Mouse (Mus musculus) hindbrain, embryonic 11.5 days (tissue): ENCODE results near the gene Trir. TPM values are rescaled to one million over a fixed set of nuclear protein-coding genes. Genes with fewer than 3 reads are reported as not detected.

ENCODE experiments used
- ATAC-seq: fragments of 200-750 bp; cut with Nextera tagmentation; 2 replicates; pipeline ENCODE4 v1.8.0; 2017; ENCODE audit warnings: mild to moderate bottlenecking, moderate TSS enrichment, moderate library complexity; ENCODE audit not compliant: low FRiP score
- DNase-seq: peaks from one replicate; pipeline ENCODE4 v3.0.0-alpha.2; 2015; ENCODE audit warnings: low spot score
- H3K27ac ChIP-seq: fragments of 300-500 bp; sonication (generic); 2 replicates; pipeline ENCODE4 v1.5.1; 2014; ENCODE audit warnings: mild to moderate bottlenecking, low read depth, low read length
- H3K27me3 ChIP-seq: fragments of 300-500 bp; sonication (generic); 2 replicates; pipeline ENCODE4 v1.6.1; 2014; ENCODE audit warnings: mild to moderate bottlenecking, low read length, moderate library complexity, mixed read lengths; ENCODE audit not compliant: control insufficient read depth, insufficient read depth
- H3K36me3 ChIP-seq: fragments of 300-500 bp; sonication (generic); 2 replicates; pipeline ENCODE4 v1.6.1; 2014; ENCODE audit warnings: mild to moderate bottlenecking, low read length, moderate library complexity, mixed read lengths; ENCODE audit not compliant: control insufficient read depth, insufficient read depth
- H3K4me1 ChIP-seq: fragments of 300-500 bp; sonication (generic); replicated peaks from 2 replicates; pipeline ENCODE4 v1.6.1; 2014; ENCODE audit warnings: low read length, mixed read lengths; ENCODE audit not compliant: control insufficient read depth, insufficient read depth
- H3K4me2 ChIP-seq: fragments of 300-500 bp; sonication (generic); replicated peaks from 2 replicates; pipeline ENCODE4 v1.6.1; 2014; ENCODE audit warnings: mild to moderate bottlenecking, low read depth, low read length
- H3K4me3 ChIP-seq: fragments of 300-500 bp; sonication (generic); 2 replicates; pipeline ENCODE4 v1.5.1; 2014; ENCODE audit warnings: low read depth, low read length
- H3K9ac ChIP-seq: fragments of 300-500 bp; sonication (generic); 2 replicates; pipeline ENCODE4 v1.6.1; 2014; ENCODE audit warnings: low read depth, low read length
- H3K9me3 ChIP-seq: fragments of 300-500 bp; sonication (generic); 2 replicates; pipeline ENCODE4 v1.6.1; 2016; ENCODE audit warnings: low read length; ENCODE audit not compliant: control insufficient read depth
- WGBS: fragments of 180-500 bp; shearing (Covaris S2); extraction: QIAGEN DNeasy Blood & Tissue Kit; methylation state at CpG from one replicate; pipeline ENCODE4 v1.1.7; 2014; 5-methylcytosine and 5-hydroxymethylcytosine counted together
- polyA plus RNA-seq: library from polyadenylated mRNA; unstranded; fragments of >200 nt; fragmentation: Nextera tagmentation; extraction: Ambion mirVana; gene quantifications from 2 replicates; pipeline ENCODE4 v1.2.1, GENCODE M21; 2014

Gene Trir
- polyA plus RNA-seq, 1 experiment from 2014 or later: 186 TPM

- ATAC-seq (no peak), DNase-seq (no peak)
- Histone ChIP-seq H3K27me3 (no peaks in the 10 kb centered on the region), H3K4me1 (peaks cover 10% of the 10 kb centered on the region), H3K27ac (no peak overlapping the region), H3K4me3 (no peak overlapping the region), H3K9ac (no peak overlapping the region), H3K4me2 (peak overlapping the region; percentile 60; the same call in 1 of the 2 replicates), H3K36me3 (0 out of 2 replicates have a peak, but pooled peaks cover 5% of the 10 kb centered on the region), H3K9me3 (no peaks in the 10 kb centered on the region)
- WGBS: 90% methylated on average over 14 of the region's 14 CpGs
Measured at GRCm38 (mm10) chr8:85029271-85029670, 2.6 kb downstream of the Trir start.

GRCm38 (mm10) chr8:85032622-85033311 lies 6.1 kb downstream of the Trir start:
- DNase-seq (no peak), ATAC-seq (no peak)
- no peak overlapping the region for H3K27ac ChIP-seq
- H3K9ac ChIP-seq: no peak overlapping the region
- 87% methylated on average over 4 of the region's 4 CpGs for WGBS
- no peaks in the 10 kb centered on the region for H3K9me3 ChIP-seq
- H3K36me3 ChIP-seq: 0 out of 2 replicates have a peak, but pooled peaks cover 5% of the 10 kb centered on the region
- no peak overlapping the region for H3K4me2 ChIP-seq
- no peak overlapping the region for H3K4me3 ChIP-seq
- H3K27me3 ChIP-seq: no peaks in the 10 kb centered on the region
- H3K4me1 ChIP-seq: peaks cover 12% of the 10 kb centered on the region

- no peaks in the 10 kb centered on the region for H3K27me3 ChIP-seq
- 60% methylated on average over 1 of the region's 1 CpGs for WGBS
- no peak for DNase-seq
- H3K9me3 ChIP-seq: no peaks in the 10 kb centered on the region
- no peak overlapping the region for H3K9ac ChIP-seq
- no peak overlapping the region for H3K4me2 ChIP-seq
- H3K4me3 ChIP-seq: no peak overlapping the region
- no peak overlapping the region for H3K27ac ChIP-seq
- peaks cover 8% of the 10 kb centered on the region; the same call in 1 of the 2 replicates for H3K4me1 ChIP-seq
- 0 out of 2 replicates have a peak, but pooled peaks cover 5% of the 10 kb centered on the region for H3K36me3 ChIP-seq
- no peak for ATAC-seq
Measured at GRCm38 (mm10) chr8:85033867-85034266, 7.2 kb downstream of the Trir start.

DNA sequence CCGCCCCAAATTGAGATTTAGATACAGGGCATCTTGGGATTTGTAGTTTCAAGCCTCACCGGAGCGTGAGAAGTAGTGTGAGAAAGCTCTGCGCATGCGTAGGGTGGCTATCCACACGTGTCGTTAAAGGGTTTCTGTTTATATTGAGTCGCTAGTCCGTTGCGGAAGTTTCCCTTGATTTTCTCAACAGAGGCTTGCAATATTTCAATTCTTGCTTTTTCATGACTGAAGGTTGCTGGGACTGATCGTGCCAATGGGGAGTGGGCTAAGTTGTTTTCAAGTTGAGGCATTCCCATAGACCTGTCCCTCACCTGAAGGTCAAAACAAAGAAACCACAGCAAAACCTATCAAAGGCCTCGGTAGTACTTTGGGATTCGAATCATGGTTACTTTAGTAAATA lies 8.1 kb downstream of the Trir start:
- DNase-seq (peak; percentile 80), ATAC-seq (no peak)
- Histone ChIP-seq H3K27ac (no peak overlapping the region), H3K36me3 (0 out of 2 replicates have a peak, but pooled peaks cover 2% of the 10 kb centered on the region), H3K4me1 (peaks cover 6% of the 10 kb centered on the region; the same call in 1 of the 2 replicates), H3K9me3 (no peaks in the 10 kb centered on the region), H3K9ac (no peak overlapping the region), H3K4me2 (peak overlapping the region; percentile 89), H3K4me3 (peak overlapping the region; percentile 79; the same call in 1 of the 2 replicates), H3K27me3 (no peaks in the 10 kb centered on the region)
- WGBS: 4% methylated on average over 13 of the region's 13 CpGs

DNA sequence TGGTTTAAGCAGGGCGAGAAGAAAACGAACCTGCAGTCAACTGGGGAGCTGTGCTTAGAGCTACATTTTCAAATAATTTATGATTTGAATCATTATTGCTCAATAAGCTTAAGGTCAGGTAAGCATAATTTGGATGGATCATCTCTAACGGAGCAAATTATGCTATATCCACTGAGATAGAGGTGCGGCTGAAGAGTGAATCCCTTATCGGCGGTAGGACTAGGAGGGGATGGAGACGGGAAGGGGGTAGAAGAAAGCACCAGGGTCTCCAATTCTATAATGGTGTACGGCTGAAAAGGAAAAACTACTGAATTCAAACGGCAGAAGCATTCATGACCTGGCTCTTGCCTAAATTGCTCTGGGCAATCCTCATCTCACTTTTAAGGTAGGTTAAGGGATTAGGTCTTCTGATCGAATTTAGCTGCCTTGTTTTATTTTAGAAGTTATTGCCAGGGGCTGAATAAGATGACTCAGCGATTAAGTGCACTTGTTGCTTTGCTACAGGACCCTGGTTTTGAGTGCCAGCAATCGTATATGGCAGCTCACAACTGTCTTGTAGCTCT lies 8.6 kb downstream of the Trir start:
- no peaks in the 10 kb centered on the region for H3K9me3 ChIP-seq
- no peaks in the 10 kb centered on the region for H3K27me3 ChIP-seq
- H3K4me3 ChIP-seq: peak overlapping the region; percentile 79
- peaks cover 6% of the 10 kb centered on the region; the same call in 1 of the 2 replicates for H3K4me1 ChIP-seq
- WGBS: 8% methylated on average over 12 of the region's 12 CpGs
- ATAC-seq (no peak), DNase-seq (no peak)
- H3K27ac ChIP-seq: no peak overlapping the region
- H3K36me3 ChIP-seq: 0 out of 2 replicates have a peak, but pooled peaks cover 2% of the 10 kb centered on the region
- peak overlapping the region; percentile 74 for H3K9ac ChIP-seq
- H3K4me2 ChIP-seq: peak overlapping the region; percentile 89

- H3K4me1 ChIP-seq: peaks cover 6% of the 10 kb centered on the region; the same call in 1 of the 2 replicates
- no peaks in the 10 kb centered on the region for H3K9me3 ChIP-seq
- peak overlapping the region; percentile 79 for H3K4me3 ChIP-seq
- DNase-seq (peak; percentile 36), ATAC-seq (peak; percentile 4)
- peak overlapping the region; percentile 89 for H3K4me2 ChIP-seq
- peak overlapping the region; percentile 74 for H3K9ac ChIP-seq
- H3K27ac ChIP-seq: peak overlapping the region; percentile 88
- H3K36me3 ChIP-seq: no peaks in the 10 kb centered on the region
- no peaks in the 10 kb centered on the region for H3K27me3 ChIP-seq
- WGBS: 2% methylated on average over 15 of the region's 15 CpGs
Measured at GRCm38 (mm10) chr8:85035728-85036310, 9.2 kb downstream of the Trir start.

DNA sequence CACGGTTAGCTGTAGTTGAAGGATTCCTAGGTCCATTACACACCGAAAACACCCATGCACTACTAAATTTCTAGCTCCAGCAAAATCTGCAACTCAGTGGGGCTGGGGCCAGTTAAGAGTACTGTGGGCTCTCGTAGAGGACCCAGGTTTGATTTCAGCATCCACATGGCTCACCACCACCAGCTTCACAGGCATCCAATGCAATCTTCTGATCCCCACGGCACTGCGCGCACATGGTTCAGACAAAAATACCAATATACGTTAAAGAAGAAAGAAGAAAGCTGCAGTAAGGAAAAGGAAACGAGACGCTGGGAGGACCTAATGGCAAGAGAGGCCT lies 9.7 kb downstream of the Trir start:
- H3K27me3 ChIP-seq: no peaks in the 10 kb centered on the region
- no peaks in the 10 kb centered on the region for H3K36me3 ChIP-seq
- H3K4me2 ChIP-seq: peak overlapping the region; percentile 89
- ATAC-seq: peak; percentile 53
- H3K27ac ChIP-seq: peak overlapping the region; percentile 88
- H3K4me1 ChIP-seq: peaks cover 6% of the 10 kb centered on the region; the same call in 1 of the 2 replicates
- H3K9me3 ChIP-seq: no peaks in the 10 kb centered on the region
- H3K4me3 ChIP-seq: peak overlapping the region; percentile 79
- under 1% methylated on average over 9 of the region's 9 CpGs for WGBS
- no peak for DNase-seq
- peak overlapping the region; percentile 74 for H3K9ac ChIP-seq

- peak within 1 kb of the TSS; percentile 89 for H3K9ac ChIP-seq
- peak within 1 kb of the TSS; percentile 79 for H3K4me3 ChIP-seq
- H3K27ac ChIP-seq: peak within 1 kb of the TSS; percentile 88
- peaks cover 6% of the 10 kb centered on the region; the same call in 1 of the 2 replicates for H3K4me1 ChIP-seq
- ATAC-seq: peak; percentile 92
- no peaks in the 10 kb centered on the region for H3K27me3 ChIP-seq
- WGBS: under 1% methylated on average over 47 of the region's 59 CpGs
- no peaks in the 10 kb centered on the region for H3K36me3 ChIP-seq
- peak; percentile 89 for DNase-seq
- peak within 1 kb of the TSS; percentile 92 for H3K4me2 ChIP-seq
- H3K9me3 ChIP-seq: no peaks in the 10 kb centered on the region
Measured at GRCm38 (mm10) chr8:85036718-85037365, 10.2 kb downstream of the Trir start, which contains the start of gene Tnpo2. Tnpo2 (plus strand) TSS chr8:85036915.
